Mouse (Mus musculus): ENCODE data around the gene Prkra.
A peak's percentile ranks its signal among the peaks of the same experiment; 100 is the strongest.
"Not testable (repeated sequence)": the region's sequence is repeated elsewhere in the genome, so short reads cannot be mapped to it uniquely, and the experiment has no call there.

Prkra gene

GRCm38 (mm10) chr2:76654646-76655045 lies 6.8 kb upstream of the Prkra start:
- no peak for DNase-seq

GRCm38 (mm10) chr2:76653070-76653469 lies 5.3 kb upstream of the Prkra start:
- no peak for DNase-seq

GRCm38 (mm10) chr2:76648666-76649141 lies 889 bp upstream of the Prkra start:
- DNase-seq: peak; percentile 44

GRCm38 (mm10) chr2:76647441-76647869 lies 360 bp downstream of the Prkra start:
- DNase-seq: peak; percentile 84

GRCm38 (mm10) chr2:76643801-76644200 lies 4.0 kb downstream of the Prkra start:
- DNase-seq: no peak

GRCm38 (mm10) chr2:76639637-76640036 lies 8.2 kb downstream of the Prkra start:
- DNase-seq: no peak

GRCm38 (mm10) chr2:76631600-76631999 lies 16.2 kb downstream of the Prkra start:
- no peak for DNase-seq

- no peak for DNase-seq
These were observed 17.5 kb downstream of the Prkra start for GRCm38 (mm10) chr2:76630293-76630692.

- not testable (repeated sequence) for DNase-seq
These were observed 25.5 kb downstream of the Prkra start for GRCm38 (mm10) chr2:76622316-76622715.

- no peak for DNase-seq
These were observed 26.1 kb downstream of the Prkra start for GRCm38 (mm10) chr2:76621724-76622123.

GRCm38 (mm10) chr2:76620188-76620587 lies 27.6 kb downstream of the Prkra start:
- DNase-seq: no peak

- DNase-seq: peak; percentile 71
These were observed 29.7 kb downstream of the Prkra start for GRCm38 (mm10) chr2:76618078-76618477.

GRCm38 (mm10) chr2:76611996-76612395 lies 35.8 kb downstream of the Prkra start:
- no peak for DNase-seq

GRCm38 (mm10) chr2:76610326-76611104 lies 37.3 kb downstream of the Prkra start:
- DNase-seq: no peak

GRCm38 (mm10) chr2:76606704-76607103 lies 41.1 kb downstream of the Prkra start:
- no peak for DNase-seq

GRCm38 (mm10) chr2:76602256-76602655 lies 45.6 kb downstream of the Prkra start:
- DNase-seq: no peak

- no peak for DNase-seq
These were observed 48.6 kb downstream of the Prkra start for GRCm38 (mm10) chr2:76599214-76599613.

GRCm38 (mm10) chr2:76597521-76597920 lies 50.3 kb downstream of the Prkra start:
- DNase-seq: no peak

- DNase-seq: no peak
These were observed 55.4 kb downstream of the Prkra start for GRCm38 (mm10) chr2:76592401-76592924.

- no peak for DNase-seq
These were observed 57.6 kb downstream of the Prkra start for GRCm38 (mm10) chr2:76590221-76590620.

- no peak for DNase-seq
These were observed 60.9 kb downstream of the Prkra start for GRCm38 (mm10) chr2:76586906-76587305.

- DNase-seq: no peak
These were observed 62.7 kb downstream of the Prkra start for GRCm38 (mm10) chr2:76585090-76585489.
